Mouse (Mus musculus) liver, embryonic 16.5 days (tissue): ENCODE measurements around the gene Tgfbi. TPM values are rescaled to one million over a fixed set of nuclear protein-coding genes. Genes with fewer than 3 reads are reported as not detected.

Experiments used
- ATAC-seq: fragments of 200-750 bp; cut with Nextera tagmentation; 2 replicates; pipeline ENCODE4 v1.8.0; 2017; ENCODE audit warnings: low read depth, mild to moderate bottlenecking, moderate number of reproducible peaks, moderate library complexity
- H3K27ac ChIP-seq: fragments of 300-500 bp; sonication (generic); 2 replicates; pipeline ENCODE4 v1.5.1; 2014; ENCODE audit warnings: mild to moderate bottlenecking, low read length
- H3K27me3 ChIP-seq: fragments of 300-500 bp; sonication (generic); 2 replicates; pipeline ENCODE4 v1.6.1; 2014; ENCODE audit warnings: low read depth, low read length, mixed read lengths; ENCODE audit not compliant: control insufficient read depth, insufficient read depth
- H3K36me3 ChIP-seq: fragments of 300-500 bp; sonication (generic); 2 replicates; pipeline ENCODE4 v1.6.1; 2014; ENCODE audit warnings: mild to moderate bottlenecking; ENCODE audit not compliant: control insufficient read depth, insufficient read depth
- H3K4me1 ChIP-seq: fragments of 300-500 bp; sonication (generic); 2 replicates; pipeline ENCODE4 v1.6.1; 2014; ENCODE audit warnings: low read depth, low read length, mixed read lengths; ENCODE audit not compliant: control insufficient read depth
- H3K4me2 ChIP-seq: fragments of 300-500 bp; sonication (generic); 2 replicates; pipeline ENCODE4 v1.6.1; 2014; ENCODE audit warnings: low read depth, low read length, mixed read lengths
- H3K4me3 ChIP-seq: fragments of 300-500 bp; sonication (generic); 2 replicates; pipeline ENCODE4 v1.5.1; 2014; ENCODE audit warnings: low read depth, mild to moderate bottlenecking, low read length
- H3K9ac ChIP-seq: fragments of 300-500 bp; sonication (generic); 2 replicates; pipeline ENCODE4 v1.6.1; 2014; ENCODE audit warnings: low read depth, low read length
- H3K9me3 ChIP-seq: fragments of 300-500 bp; sonication (generic); replicated peaks from 2 replicates; pipeline ENCODE4 v1.6.1; 2016; ENCODE audit warnings: low read length; ENCODE audit not compliant: control insufficient read depth
- WGBS: fragments of 180-500 bp; shearing (Covaris S2); extraction: QIAGEN DNeasy Blood & Tissue Kit; methylation state at CpG from one replicate; pipeline ENCODE4 v1.1.7; 2014; ENCODE audit not compliant: insufficient replicate concordance; 5-methylcytosine and 5-hydroxymethylcytosine counted together
- polyA plus RNA-seq: library from polyadenylated mRNA; unstranded; fragments of >200 nt; fragmentation: Nextera tagmentation; extraction: Ambion mirVana; gene quantifications from 2 replicates; pipeline ENCODE4 v1.2.1, GENCODE M21; 2015

The Tgfbi gene
- polyA plus RNA-seq, 1 experiment from 2014 or later, result 10.9 TPM

DNA sequence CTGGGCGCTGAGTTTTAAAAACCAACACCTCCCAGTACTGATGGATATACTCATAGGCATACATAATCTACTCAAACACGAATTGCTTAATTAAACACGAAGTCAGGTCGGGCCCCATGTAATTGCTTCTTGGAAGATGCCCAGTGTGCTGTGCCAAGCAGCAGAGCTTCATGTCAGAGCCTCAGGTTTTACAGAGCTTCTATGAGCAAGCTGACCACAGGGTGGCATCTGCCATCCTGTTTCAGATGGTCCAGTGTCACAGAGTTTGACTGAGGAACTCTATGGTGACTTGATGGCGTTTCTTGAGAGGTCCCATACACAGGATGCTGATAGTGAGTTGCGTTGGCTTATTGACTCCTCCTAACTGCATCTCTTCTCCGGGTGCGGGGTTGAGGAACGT lies 6.5 kb downstream of the Tgfbi start:
- H3K4me1 ChIP-seq, result peaks cover 7% of the 10 kb centered on the region

DNA sequence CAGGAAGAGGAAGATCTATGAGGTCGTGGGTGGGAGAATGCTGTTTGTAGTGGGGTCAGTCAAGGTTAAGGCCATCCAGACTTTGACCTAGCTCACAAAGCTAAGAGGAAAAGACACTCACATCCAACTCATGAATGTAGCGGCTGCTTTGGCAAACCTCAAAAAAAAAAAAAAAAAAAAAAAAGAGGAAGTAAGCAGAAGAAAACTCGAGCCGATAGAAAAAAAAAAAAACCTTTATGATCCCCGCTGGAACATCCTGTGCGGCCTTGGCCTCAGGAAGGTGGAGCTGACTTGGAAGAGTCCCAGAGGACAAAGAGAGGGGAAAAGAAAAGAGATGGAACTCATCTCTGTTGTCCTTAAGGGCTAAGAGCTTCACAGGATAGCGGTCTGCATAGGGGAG lies 7.1 kb downstream of the Tgfbi start:
- H3K4me1 ChIP-seq, result peaks cover 7% of the 10 kb centered on the region
- H3K9ac ChIP-seq, result no peak overlapping the region
- H3K27me3 ChIP-seq, result no peaks in the 10 kb centered on the region; the same call in 1 of the 2 replicates
- no peak overlapping the region for H3K27ac ChIP-seq
- H3K4me3 ChIP-seq, result no peak overlapping the region
- H3K9me3 ChIP-seq, result no peaks in the 10 kb centered on the region
- ATAC-seq, result no peak
- no peak overlapping the region for H3K4me2 ChIP-seq
- H3K36me3 ChIP-seq, result no peaks in the 10 kb centered on the region
- 10% methylated on average over 7 of the region's 7 CpGs for WGBS

More for the DNA sequence above, 6.5 kb downstream of the Tgfbi start:
- WGBS, result 39% methylated on average over 9 of the region's 9 CpGs
- H3K27ac ChIP-seq, result no peak overlapping the region
- no peak overlapping the region for H3K9ac ChIP-seq
- no peak overlapping the region for H3K4me2 ChIP-seq
- no peaks in the 10 kb centered on the region for H3K36me3 ChIP-seq
- ATAC-seq, result no peak
- no peaks in the 10 kb centered on the region; the same call in 1 of the 2 replicates for H3K27me3 ChIP-seq
- no peak overlapping the region for H3K4me3 ChIP-seq
- H3K9me3 ChIP-seq, result no peaks in the 10 kb centered on the region

DNA sequence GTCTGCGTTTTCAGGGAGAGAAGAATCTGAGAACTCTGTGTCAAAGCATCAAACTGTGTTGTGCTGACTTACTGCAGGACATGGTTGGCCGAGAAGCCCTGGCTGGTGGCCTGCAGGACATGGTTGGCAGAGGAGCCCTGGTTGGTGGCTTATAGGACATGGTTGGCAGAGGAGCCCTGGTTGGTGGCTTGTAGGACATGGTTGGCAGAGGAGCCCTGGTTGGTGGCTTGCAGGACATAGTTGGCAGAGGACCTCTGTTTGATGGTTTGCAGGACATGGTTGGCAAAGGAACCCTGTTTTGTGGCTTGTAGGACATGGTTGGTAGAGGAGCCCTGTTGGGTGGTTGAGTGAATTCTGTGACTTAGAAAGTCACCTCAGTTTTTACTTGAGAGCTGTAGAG lies 7.9 kb downstream of the Tgfbi start:
- Histone ChIP-seq H3K4me3 (no peak overlapping the region), H3K9me3 (no peaks in the 10 kb centered on the region), H3K27ac (no peak overlapping the region), H3K36me3 (no peaks in the 10 kb centered on the region), H3K9ac (no peak overlapping the region), H3K4me1 (peaks cover 7% of the 10 kb centered on the region), H3K27me3 (no peaks in the 10 kb centered on the region; the same call in 1 of the 2 replicates), H3K4me2 (no peak overlapping the region)
- WGBS, result 59% methylated on average over 2 of the region's 2 CpGs
- no peak for ATAC-seq

DNA sequence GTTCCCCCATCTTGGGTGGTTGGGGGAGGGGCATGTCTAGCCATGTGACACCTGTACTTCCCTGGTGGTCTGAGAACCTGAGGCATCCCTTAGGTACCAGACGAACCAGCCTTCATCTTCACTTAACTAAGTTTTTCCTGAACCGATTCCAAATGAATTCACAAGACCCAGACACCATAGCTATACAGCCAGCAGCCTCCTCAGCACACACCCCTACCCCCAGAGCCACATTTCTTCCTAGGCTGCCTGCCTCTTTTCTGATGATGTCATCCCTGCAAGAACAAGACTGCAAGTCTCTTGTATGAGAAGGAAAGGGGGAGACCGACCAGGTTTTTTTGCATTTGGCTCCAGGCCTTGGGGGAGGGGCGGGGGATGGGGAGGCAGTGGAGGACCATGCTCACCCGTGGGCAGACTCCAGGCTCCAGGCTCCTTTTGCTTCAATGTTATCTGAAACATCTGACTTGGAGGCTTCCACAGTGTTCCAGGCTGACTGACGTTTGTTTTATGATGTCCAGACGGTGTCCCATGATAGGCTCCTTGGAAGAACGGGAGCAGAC lies 13.0 kb downstream of the Tgfbi start:
- Histone ChIP-seq H3K9ac (no peak overlapping the region), H3K4me2 (no peak overlapping the region), H3K27ac (no peak overlapping the region), H3K4me3 (no peak overlapping the region), H3K9me3 (no peaks in the 10 kb centered on the region), H3K36me3 (no peaks in the 10 kb centered on the region), H3K4me1 (no peaks in the 10 kb centered on the region), H3K27me3 (no peaks in the 10 kb centered on the region; the same call in 1 of the 2 replicates)
- no peak for ATAC-seq
- 44% methylated on average over 8 of the region's 8 CpGs for WGBS

DNA sequence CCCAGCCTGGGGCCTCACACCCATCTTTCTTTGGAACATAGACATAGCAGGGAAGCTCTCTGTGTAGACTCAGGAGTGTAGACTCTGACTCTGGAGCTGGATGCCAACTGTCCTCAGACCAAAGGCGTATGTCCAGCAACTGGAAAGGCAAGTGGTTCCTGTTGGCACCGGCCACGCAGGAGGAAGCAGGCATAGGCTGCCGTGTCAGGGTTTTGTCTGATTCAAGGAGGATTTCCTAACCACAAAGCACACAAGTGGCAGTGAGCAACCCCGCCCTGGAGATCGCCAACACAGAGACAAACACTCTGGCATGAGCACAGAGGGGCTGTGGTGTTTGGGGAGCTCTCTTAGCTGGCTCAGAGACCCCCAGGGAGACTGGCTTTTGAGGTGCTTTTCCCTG lies 17.2 kb downstream of the Tgfbi start:
- no peak overlapping the region for H3K4me2 ChIP-seq
- H3K27me3 ChIP-seq, result no peaks in the 10 kb centered on the region
- no peak overlapping the region for H3K4me3 ChIP-seq
- no peaks in the 10 kb centered on the region for H3K9me3 ChIP-seq
- WGBS, result 12% methylated on average over 6 of the region's 6 CpGs
- no peak for ATAC-seq
- H3K27ac ChIP-seq, result no peak overlapping the region
- H3K36me3 ChIP-seq, result no peaks in the 10 kb centered on the region
- H3K9ac ChIP-seq, result no peak overlapping the region
- H3K4me1 ChIP-seq, result peaks cover 4% of the 10 kb centered on the region; the same call in 1 of the 2 replicates

DNA sequence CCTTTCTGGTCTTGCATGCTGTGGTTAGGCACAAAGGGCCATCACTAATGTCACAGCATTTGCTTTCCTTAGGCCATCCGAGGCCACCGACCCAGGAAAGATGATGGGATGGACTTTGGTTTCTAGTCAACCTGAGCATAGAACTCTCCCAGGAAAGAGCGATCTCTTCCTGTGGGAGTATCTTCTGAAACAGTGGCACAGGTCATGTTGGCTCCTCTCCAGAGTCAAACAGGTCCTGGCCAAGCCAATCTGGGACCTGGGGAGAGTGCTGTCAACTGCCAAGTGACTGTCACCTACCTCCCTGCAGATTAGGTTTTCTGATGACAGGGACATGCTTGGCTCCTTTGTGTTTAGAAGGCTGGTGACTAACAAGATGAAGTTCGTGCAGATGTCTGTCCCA lies 20.8 kb downstream of the Tgfbi start:
- WGBS, result 71% methylated on average over 4 of the region's 4 CpGs
- ATAC-seq, result no peak
- Histone ChIP-seq H3K9me3 (no peaks in the 10 kb centered on the region), H3K9ac (no peak overlapping the region), H3K36me3 (no peaks in the 10 kb centered on the region), H3K4me3 (no peak overlapping the region), H3K27ac (no peak overlapping the region), H3K4me2 (no peak overlapping the region), H3K27me3 (no peaks in the 10 kb centered on the region), H3K4me1 (peaks cover 4% of the 10 kb centered on the region; the same call in 1 of the 2 replicates)

DNA sequence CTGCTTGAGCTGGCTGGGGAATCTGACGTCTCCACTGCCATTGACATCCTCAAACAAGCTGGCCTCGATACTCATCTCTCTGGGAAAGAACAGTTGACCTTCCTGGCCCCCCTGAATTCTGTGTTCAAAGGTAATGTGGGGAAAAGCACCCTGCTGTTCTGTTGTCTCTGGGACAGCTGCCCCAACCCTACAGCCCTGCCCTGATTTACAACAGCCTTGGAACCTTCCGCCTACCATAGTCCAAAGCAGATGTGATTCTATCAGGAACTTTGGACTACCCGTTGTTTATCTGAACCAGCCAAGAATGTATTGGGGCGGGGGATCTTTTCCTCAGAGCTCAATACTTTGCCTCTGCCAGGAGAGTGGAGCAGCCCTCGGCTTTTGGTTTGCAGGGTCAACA lies 21.2 kb downstream of the Tgfbi start:
- Histone ChIP-seq H3K27me3 (no peaks in the 10 kb centered on the region), H3K9ac (no peak overlapping the region), H3K4me2 (no peak overlapping the region), H3K27ac (no peak overlapping the region), H3K36me3 (no peaks in the 10 kb centered on the region), H3K4me3 (no peak overlapping the region), H3K9me3 (no peaks in the 10 kb centered on the region), H3K4me1 (peaks cover 4% of the 10 kb centered on the region; the same call in 1 of the 2 replicates)
- 44% methylated on average over 6 of the region's 6 CpGs for WGBS
- ATAC-seq, result no peak; the same call in 1 of the 2 replicates

DNA sequence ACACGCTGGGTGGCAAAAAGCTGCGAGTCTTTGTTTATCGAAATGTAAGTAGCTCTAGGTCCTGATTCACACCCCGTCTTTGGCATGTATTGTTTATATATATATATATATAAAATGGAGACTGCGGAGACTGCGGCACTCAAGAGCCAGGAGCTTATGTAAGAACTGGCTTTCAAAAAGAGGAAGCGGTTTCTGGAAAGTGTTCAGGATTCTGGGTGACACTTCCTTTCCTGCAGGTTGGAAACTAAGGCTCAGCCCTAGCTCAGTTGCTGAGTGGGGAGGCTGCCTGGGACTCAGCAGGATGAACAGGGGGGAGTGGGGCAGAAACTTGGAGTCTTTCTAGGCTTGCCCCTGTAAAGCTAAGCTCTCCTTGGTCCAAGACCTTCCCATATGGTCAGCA lies 22.0 kb downstream of the Tgfbi start:
- H3K27me3 ChIP-seq, result no peaks in the 10 kb centered on the region
- H3K4me3 ChIP-seq, result no peak overlapping the region
- no peak overlapping the region for H3K9ac ChIP-seq
- ATAC-seq, result no peak
- no peaks in the 10 kb centered on the region for H3K9me3 ChIP-seq
- no peak overlapping the region for H3K4me2 ChIP-seq
- no peaks in the 10 kb centered on the region for H3K36me3 ChIP-seq
- no peak overlapping the region for H3K27ac ChIP-seq
- H3K4me1 ChIP-seq, result peaks cover 4% of the 10 kb centered on the region; the same call in 1 of the 2 replicates
- 41% methylated on average over 7 of the region's 7 CpGs for WGBS

DNA sequence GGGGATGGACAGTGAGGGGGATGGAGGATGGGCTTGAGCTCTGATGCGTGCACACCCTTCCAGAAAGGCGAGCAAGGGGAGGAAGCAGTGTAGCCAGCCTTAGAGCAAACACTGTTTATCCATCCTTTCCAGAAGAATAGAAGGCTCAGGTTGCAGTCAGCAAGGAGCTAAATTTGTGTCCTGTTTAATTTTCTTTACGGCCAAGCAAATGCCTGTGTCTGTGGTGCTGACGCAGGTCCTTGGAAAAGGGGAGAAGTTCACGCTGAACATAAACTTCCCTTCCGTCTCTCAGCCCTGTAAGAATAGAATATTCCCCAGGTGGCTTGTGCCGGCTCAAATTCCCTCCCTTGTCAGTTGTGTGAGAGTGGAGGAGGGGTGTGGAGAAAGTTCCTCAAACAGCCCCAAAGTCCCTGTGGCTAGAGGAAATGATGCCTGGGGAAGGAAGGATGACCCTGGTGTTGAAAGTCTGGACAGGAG lies 24.9 kb downstream of the Tgfbi start:
- no peak for ATAC-seq
- Histone ChIP-seq H3K9ac (no peak overlapping the region), H3K9me3 (no peaks in the 10 kb centered on the region), H3K4me3 (no peak overlapping the region), H3K36me3 (no peaks in the 10 kb centered on the region), H3K4me2 (no peak overlapping the region), H3K27ac (no peak overlapping the region), H3K4me1 (peaks cover 4% of the 10 kb centered on the region; the same call in 1 of the 2 replicates), H3K27me3 (no peaks in the 10 kb centered on the region)
- WGBS, result 23% methylated on average over 7 of the region's 7 CpGs
